Mouse (Mus musculus) midbrain, embryonic 14.5 days (tissue): ENCODE measurements around the gene Eps8l3. TPM values are rescaled to one million over a fixed set of nuclear protein-coding genes. Genes with fewer than 3 reads are reported as not detected.

Experiments
- ATAC-seq: fragments of 200-750 bp; cut with Nextera tagmentation; 2 replicates; pipeline ENCODE4 v1.8.0; 2017; ENCODE audit warnings: moderate number of reproducible peaks, moderate library complexity; ENCODE audit not compliant: low FRiP score, low TSS enrichment
- DNase-seq: peaks from one replicate; pipeline ENCODE4 v3.0.0-alpha.2; 2015
- H3K27ac ChIP-seq: fragments of 300-500 bp; sonication (generic); replicated peaks from 2 replicates; pipeline ENCODE4 v1.5.1; 2014; ENCODE audit warnings: mild to moderate bottlenecking, low read depth, low read length, moderate library complexity
- H3K27me3 ChIP-seq: fragments of 300-500 bp; sonication (generic); 2 replicates; pipeline ENCODE4 v1.6.1; 2014; ENCODE audit warnings: low read length, control low read depth, mixed read lengths; ENCODE audit not compliant: control insufficient read depth, insufficient read depth
- H3K36me3 ChIP-seq: fragments of 300-500 bp; sonication (generic); 2 replicates; pipeline ENCODE4 v1.6.1; 2014; ENCODE audit warnings: low read length, control low read depth; ENCODE audit not compliant: control insufficient read depth, insufficient read depth
- H3K4me1 ChIP-seq: fragments of 300-500 bp; sonication (generic); 2 replicates; pipeline ENCODE4 v1.6.1; 2014; ENCODE audit warnings: mild to moderate bottlenecking, antibody characterized with exemption, low read length, control low read depth; ENCODE audit not compliant: control insufficient read depth, insufficient read depth
- H3K4me2 ChIP-seq: fragments of 300-500 bp; sonication (generic); 2 replicates; pipeline ENCODE4 v1.6.1; 2014; ENCODE audit warnings: mild to moderate bottlenecking, low read length, moderate library complexity
- H3K4me3 ChIP-seq: fragments of 300-500 bp; sonication (generic); replicated peaks from 2 replicates; pipeline ENCODE4 v1.5.1; 2014; ENCODE audit warnings: low read depth, low read length
- H3K9ac ChIP-seq: fragments of 300-500 bp; sonication (generic); replicated peaks from 2 replicates; pipeline ENCODE4 v1.6.1; 2014; ENCODE audit warnings: mild to moderate bottlenecking, low read length, moderate library complexity
- H3K9me3 ChIP-seq: fragments of 300-500 bp; sonication (generic); 2 replicates; pipeline ENCODE4 v1.6.1; 2016; ENCODE audit warnings: low read length, control low read depth, mixed read lengths; ENCODE audit not compliant: control insufficient read depth
- WGBS: fragments of 180-500 bp; shearing (Covaris S2); extraction: QIAGEN DNeasy Blood & Tissue Kit; methylation state at CpG from one replicate; pipeline ENCODE4 v1.1.7; 2014; 5-methylcytosine and 5-hydroxymethylcytosine counted together
- polyA plus RNA-seq: library from polyadenylated mRNA; unstranded; fragments of >200 nt; fragmentation: Nextera tagmentation; extraction: Ambion mirVana; gene quantifications from 2 replicates; pipeline ENCODE4 v1.2.1, GENCODE M21; 2014

Eps8l3 gene
- polyA plus RNA-seq, 1 experiment from 2014 or later = not detected

DNA sequence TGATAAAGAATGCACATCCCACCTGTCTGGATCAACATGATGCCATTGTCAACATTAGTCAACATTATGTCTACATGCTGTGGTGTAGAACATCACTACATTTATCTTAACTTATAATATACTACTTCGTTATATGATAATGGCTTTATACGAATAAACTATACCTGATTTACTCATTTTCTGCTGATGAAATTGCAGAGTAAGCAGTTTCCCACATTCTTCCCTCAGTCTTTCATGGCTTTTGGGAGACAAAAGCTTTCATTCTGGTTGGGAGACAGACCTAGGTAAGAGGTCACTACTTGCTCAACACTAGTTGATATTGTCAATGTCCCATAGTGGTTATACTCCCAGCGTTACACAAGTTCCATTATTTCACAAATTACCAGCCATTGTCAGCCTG lies 48.3 kb downstream of the Eps8l3 start:
- Histone ChIP-seq H3K9me3 (no peaks in the 10 kb centered on the region), H3K36me3 (no peaks in the 10 kb centered on the region), H3K4me2 (no peak overlapping the region), H3K27me3 (no peaks in the 10 kb centered on the region), H3K9ac (no peak overlapping the region), H3K27ac (no peak overlapping the region), H3K4me1 (peaks cover 8% of the 10 kb centered on the region; the same call in 1 of the 2 replicates), H3K4me3 (no peak overlapping the region)
- no peak for ATAC-seq
- no peak for DNase-seq
- 97% methylated on average over 3 of the region's 3 CpGs for WGBS

DNA sequence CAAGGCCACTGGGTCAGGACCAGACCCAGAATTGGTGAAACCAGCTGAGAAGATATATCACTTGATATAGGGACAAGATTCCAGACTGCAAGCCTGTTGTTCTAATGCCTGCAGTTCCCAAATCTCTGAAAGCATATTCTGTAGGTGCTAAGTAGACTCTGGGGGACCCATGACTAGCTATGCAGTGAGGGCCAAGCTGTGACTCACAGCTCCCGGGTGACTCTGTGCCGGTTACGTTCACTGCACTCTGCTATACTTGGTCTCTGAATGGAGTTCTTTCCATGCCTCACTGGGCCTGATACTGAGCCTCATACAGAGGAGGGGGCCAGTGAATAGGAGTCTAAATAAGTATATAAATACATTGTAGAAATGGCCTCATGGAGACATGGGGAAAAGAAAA lies 50.8 kb downstream of the Eps8l3 start:
- no peak overlapping the region for H3K27ac ChIP-seq
- no peak overlapping the region for H3K4me2 ChIP-seq
- no peak for ATAC-seq
- no peaks in the 10 kb centered on the region for H3K9me3 ChIP-seq
- no peak overlapping the region for H3K9ac ChIP-seq
- no peaks in the 10 kb centered on the region for H3K27me3 ChIP-seq
- no peak for DNase-seq
- no peaks in the 10 kb centered on the region for H3K36me3 ChIP-seq
- no peak overlapping the region for H3K4me3 ChIP-seq
- peaks cover 17% of the 10 kb centered on the region for H3K4me1 ChIP-seq
- WGBS = 59% methylated on average over 3 of the region's 3 CpGs

DNA sequence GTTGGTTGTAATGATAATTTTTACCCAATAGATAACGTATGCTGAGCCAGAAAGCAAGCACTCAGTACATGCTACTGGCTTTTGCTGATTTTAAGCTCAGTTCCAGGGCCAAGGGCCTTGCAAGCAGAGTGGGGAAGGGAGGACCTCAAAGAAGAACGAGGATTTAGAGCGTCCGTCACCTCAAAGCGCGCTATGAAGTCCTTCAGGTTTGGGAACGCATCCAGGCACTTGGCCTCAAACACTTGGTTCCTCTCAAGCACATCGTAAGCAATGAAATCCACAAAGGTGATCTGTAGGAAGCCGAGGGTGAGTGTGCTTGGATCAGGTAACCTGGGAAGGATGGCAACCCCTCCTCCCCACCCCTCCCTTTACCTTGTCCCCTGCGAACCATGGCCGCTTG lies 51.7 kb downstream of the Eps8l3 start:
- 87% methylated on average over 11 of the region's 11 CpGs for WGBS
- no peak overlapping the region for H3K9ac ChIP-seq
- H3K4me3 ChIP-seq = no peak overlapping the region
- H3K4me1 ChIP-seq = peaks cover 17% of the 10 kb centered on the region
- no peak overlapping the region for H3K27ac ChIP-seq
- no peak overlapping the region for H3K4me2 ChIP-seq
- H3K27me3 ChIP-seq = no peaks in the 10 kb centered on the region
- ATAC-seq = no peak
- DNase-seq = no peak
- H3K36me3 ChIP-seq = no peaks in the 10 kb centered on the region
- no peaks in the 10 kb centered on the region for H3K9me3 ChIP-seq

DNA sequence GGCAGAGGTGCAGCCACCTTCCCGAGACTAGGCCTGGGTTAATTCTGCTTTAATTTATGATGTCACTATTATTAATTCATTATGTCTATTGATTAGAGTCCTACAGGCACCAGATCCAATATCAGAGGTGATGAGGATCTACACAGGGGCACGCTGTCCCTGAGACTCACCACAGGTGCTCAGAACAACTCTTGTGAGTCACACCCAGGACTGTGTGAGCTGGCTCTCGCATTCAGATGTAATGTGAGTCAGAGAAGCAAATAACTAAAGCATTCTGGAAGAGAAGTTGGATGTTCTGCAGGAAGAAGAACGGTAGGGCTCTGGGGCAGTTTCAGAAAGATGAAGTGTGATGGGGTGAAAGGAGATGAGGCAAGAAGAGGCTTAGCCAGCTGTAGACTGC lies 52.2 kb downstream of the Eps8l3 start:
- no peak overlapping the region for H3K9ac ChIP-seq
- H3K27ac ChIP-seq = no peak overlapping the region
- H3K9me3 ChIP-seq = no peaks in the 10 kb centered on the region
- H3K27me3 ChIP-seq = no peaks in the 10 kb centered on the region
- H3K4me1 ChIP-seq = peaks cover 17% of the 10 kb centered on the region
- DNase-seq (no peak), ATAC-seq (no peak)
- no peaks in the 10 kb centered on the region for H3K36me3 ChIP-seq
- H3K4me3 ChIP-seq = no peak overlapping the region
- H3K4me2 ChIP-seq = no peak overlapping the region
- WGBS = 92% methylated on average over 4 of the region's 4 CpGs

DNA sequence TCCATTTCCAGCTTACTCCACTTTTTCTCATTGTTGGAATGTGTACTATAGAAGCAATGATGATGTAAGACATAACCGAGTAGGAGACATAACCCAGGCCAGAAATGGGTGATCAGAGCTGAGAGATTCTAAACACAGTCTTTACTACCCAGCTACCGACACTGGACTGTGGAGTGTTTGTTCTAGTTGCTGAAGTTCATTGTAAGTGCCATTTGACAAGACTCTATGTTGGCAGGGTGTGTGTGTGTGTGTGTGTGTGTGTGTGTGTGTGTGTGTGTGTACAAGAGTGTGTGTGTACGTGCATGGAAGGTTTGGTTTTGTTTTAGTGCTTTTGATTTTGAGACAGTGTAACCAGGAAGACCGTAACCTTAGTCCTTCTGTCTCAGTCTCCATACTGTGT lies 52.7 kb downstream of the Eps8l3 start:
- DNase-seq (no peak), ATAC-seq (no peak)
- Histone ChIP-seq H3K4me1 (peaks cover 17% of the 10 kb centered on the region), H3K36me3 (no peaks in the 10 kb centered on the region), H3K27ac (no peak overlapping the region), H3K4me2 (no peak overlapping the region), H3K4me3 (no peak overlapping the region), H3K9me3 (no peaks in the 10 kb centered on the region), H3K27me3 (no peaks in the 10 kb centered on the region), H3K9ac (no peak overlapping the region)
- 92% methylated on average over 4 of the region's 4 CpGs for WGBS

DNA sequence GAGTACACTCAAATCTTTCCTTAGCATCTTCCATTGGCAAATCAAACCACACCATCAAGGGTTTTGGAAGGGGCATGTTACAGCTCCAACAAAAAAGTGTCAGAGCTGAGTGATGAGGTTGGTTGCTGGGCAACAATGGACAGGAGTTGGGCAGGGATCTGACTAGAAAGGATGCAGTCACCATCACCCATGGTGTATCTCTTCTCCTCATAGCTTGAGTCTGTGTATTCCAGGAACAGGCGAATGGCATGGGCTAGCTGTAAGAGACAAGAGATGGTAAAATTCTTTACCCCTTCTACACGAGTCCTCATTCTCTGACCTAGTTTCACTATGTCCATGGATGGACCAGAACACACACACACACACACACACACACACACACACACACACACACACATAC lies 54.1 kb downstream of the Eps8l3 start:
- H3K9ac ChIP-seq = peak overlapping the region; percentile 27
- H3K4me1 ChIP-seq = peaks cover 17% of the 10 kb centered on the region
- peak overlapping the region; percentile 85 for H3K27ac ChIP-seq
- peak overlapping the region; percentile 11 for H3K4me3 ChIP-seq
- 49% methylated on average over 2 of the region's 2 CpGs for WGBS
- no peaks in the 10 kb centered on the region for H3K27me3 ChIP-seq
- ATAC-seq (no peak), DNase-seq (no peak)
- H3K4me2 ChIP-seq = peak overlapping the region; percentile 47
- H3K36me3 ChIP-seq = no peaks in the 10 kb centered on the region
- no peaks in the 10 kb centered on the region for H3K9me3 ChIP-seq

DNA sequence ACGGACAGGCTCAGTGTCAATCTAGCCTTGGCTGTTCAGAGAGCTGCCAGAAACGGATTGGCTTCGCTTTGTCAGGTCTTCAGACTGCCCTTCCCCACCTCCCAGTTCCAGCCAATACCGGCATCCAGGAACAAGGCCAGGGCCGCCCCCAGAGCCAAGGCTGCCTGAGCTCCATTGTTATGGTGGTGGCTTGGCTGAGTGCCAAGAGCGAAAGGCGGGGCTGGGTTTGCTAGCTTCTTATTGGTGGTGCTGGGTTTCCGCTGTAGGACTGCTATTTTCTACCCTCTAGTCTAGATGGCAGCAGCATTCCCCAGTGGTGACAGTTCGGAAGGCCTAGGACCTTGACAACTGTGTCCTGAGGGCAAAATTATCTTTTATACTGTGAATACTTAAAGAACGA lies 54.6 kb downstream of the Eps8l3 start, which contains the start of gene Gstm7:
Gene Gstm7 (minus strand): TSS at position 148 of the 400 bp plus-strand sequence.
- H3K4me2 ChIP-seq = peak within 1 kb of the TSS; percentile 47
- peak; percentile 96 for ATAC-seq
- H3K4me3 ChIP-seq = peak within 1 kb of the TSS; percentile 11
- no peaks in the 10 kb centered on the region for H3K27me3 ChIP-seq
- WGBS = 1% methylated on average over 10 of the region's 10 CpGs
- peaks cover 17% of the 10 kb centered on the region for H3K4me1 ChIP-seq
- H3K36me3 ChIP-seq = no peaks in the 10 kb centered on the region
- peak within 1 kb of the TSS; percentile 85 for H3K27ac ChIP-seq
- peak; percentile 97 for DNase-seq
- no peaks in the 10 kb centered on the region for H3K9me3 ChIP-seq
- H3K9ac ChIP-seq = peak within 1 kb of the TSS; percentile 27

DNA sequence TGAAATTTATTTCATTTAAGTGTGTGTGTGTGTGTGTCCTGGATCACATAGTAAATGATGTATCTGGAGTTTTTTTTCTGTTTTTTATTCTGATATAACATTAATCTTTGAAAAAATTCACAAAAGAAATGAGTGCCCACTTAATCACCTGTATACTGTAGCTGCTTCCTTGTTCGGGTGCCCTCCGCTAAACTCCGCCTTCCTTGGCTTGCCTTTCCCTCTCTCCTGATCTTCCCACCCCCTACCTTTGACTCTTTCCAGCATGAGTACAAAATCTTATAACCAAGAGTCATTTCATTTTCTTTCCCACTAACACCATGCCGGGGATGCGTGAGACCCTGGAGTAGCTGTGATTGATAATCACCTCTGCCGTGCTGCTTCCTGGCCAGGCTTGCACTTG lies 55.1 kb downstream of the Eps8l3 start:
- DNase-seq = no peak
- 69% methylated on average over 6 of the region's 6 CpGs for WGBS
- H3K27ac ChIP-seq = peak overlapping the region; percentile 85; the same call in 1 of the 2 replicates
- H3K9ac ChIP-seq = no peak overlapping the region
- H3K36me3 ChIP-seq = no peaks in the 10 kb centered on the region
- no peak overlapping the region for H3K4me3 ChIP-seq
- no peaks in the 10 kb centered on the region for H3K27me3 ChIP-seq
- H3K4me2 ChIP-seq = no peak overlapping the region
- no peak for ATAC-seq
- H3K4me1 ChIP-seq = peaks cover 17% of the 10 kb centered on the region
- H3K9me3 ChIP-seq = no peaks in the 10 kb centered on the region

DNA sequence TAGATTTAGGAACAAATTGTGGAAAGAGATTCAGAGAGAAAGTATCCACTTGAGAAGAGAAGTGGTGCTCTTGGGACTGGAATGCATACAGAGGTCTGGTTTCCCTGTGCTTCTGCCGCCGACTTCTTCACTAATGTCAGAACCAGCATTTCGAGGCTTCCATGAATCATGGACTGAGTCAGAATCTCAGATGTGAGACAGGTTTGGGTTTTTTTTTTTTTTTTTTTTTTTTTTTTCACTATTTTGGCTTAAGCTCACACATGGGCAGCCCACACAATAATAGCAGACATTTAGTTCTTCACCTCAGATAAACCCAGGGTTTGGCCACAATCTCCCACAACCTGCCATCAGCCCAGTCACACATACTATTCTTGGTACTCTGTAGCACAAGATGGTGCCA lies 58.2 kb downstream of the Eps8l3 start:
- Histone ChIP-seq H3K9ac (no peak overlapping the region), H3K27me3 (no peaks in the 10 kb centered on the region), H3K36me3 (no peaks in the 10 kb centered on the region), H3K27ac (no peak overlapping the region), H3K9me3 (no peaks in the 10 kb centered on the region), H3K4me3 (no peak overlapping the region), H3K4me1 (peaks cover 14% of the 10 kb centered on the region), H3K4me2 (no peak overlapping the region)
- ATAC-seq (no peak), DNase-seq (no peak)
- WGBS = 91% methylated on average over 3 of the region's 3 CpGs
